Mouse (Mus musculus) heart, embryonic 15.5 days (tissue): ENCODE measurements around the gene Ssna1. TPM values are rescaled to one million over a fixed set of nuclear protein-coding genes. Genes with fewer than 3 reads are reported as not detected.
"Not testable (repeated sequence)": the region's sequence is repeated elsewhere in the genome, so short reads cannot be mapped to it uniquely, and the experiment has no call there.

ENCODE experiments used
- ATAC-seq: fragments of 200-750 bp; cut with Nextera tagmentation; replicated peaks from 2 replicates; pipeline ENCODE4 v1.8.0; 2017; ENCODE audit warnings: low read depth, moderate TSS enrichment; ENCODE audit not compliant: insufficient number of reproducible peaks, insufficient read depth, low FRiP score
- H3K27ac ChIP-seq: fragments of 300-500 bp; sonication (generic); 2 replicates; pipeline ENCODE4 v1.5.1; 2015; ENCODE audit warnings: mild to moderate bottlenecking, inconsistent platforms
- H3K27me3 ChIP-seq: fragments of 300-500 bp; sonication (generic); 2 replicates; pipeline ENCODE4 v1.6.1; 2015; ENCODE audit warnings: inconsistent platforms
- H3K36me3 ChIP-seq: fragments of 300-500 bp; sonication (generic); 2 replicates; pipeline ENCODE4 v1.6.1; 2015; ENCODE audit warnings: mild to moderate bottlenecking, inconsistent platforms
- H3K4me1 ChIP-seq: fragments of 300-500 bp; sonication (generic); replicated peaks from 2 replicates; pipeline ENCODE4 v1.6.1; 2015; ENCODE audit warnings: inconsistent platforms
- H3K4me2 ChIP-seq: fragments of 300-500 bp; sonication (generic); 2 replicates; pipeline ENCODE4 v1.6.1; 2015; ENCODE audit warnings: inconsistent platforms, mild to moderate bottlenecking, moderate library complexity
- H3K4me3 ChIP-seq: fragments of 300-500 bp; sonication (generic); 2 replicates; pipeline ENCODE4 v1.5.1; 2015; ENCODE audit warnings: mild to moderate bottlenecking, inconsistent platforms
- H3K9ac ChIP-seq: fragments of 300-500 bp; sonication (generic); 2 replicates; pipeline ENCODE4 v1.6.1; 2015; ENCODE audit warnings: mild to moderate bottlenecking, inconsistent platforms
- H3K9me3 ChIP-seq: fragments of 300-500 bp; sonication (generic); replicated peaks from 2 replicates; pipeline ENCODE4 v1.6.1; 2016; ENCODE audit warnings: inconsistent platforms
- WGBS: fragments of 180-500 bp; shearing (Covaris S2); methylation state at CpG from one replicate; pipeline ENCODE4 v1.1.7; 2015; ENCODE audit warnings: mixed read lengths; 5-methylcytosine and 5-hydroxymethylcytosine counted together
- polyA plus RNA-seq: library from polyadenylated mRNA; unstranded; fragments of >200 nt; fragmentation: Nextera tagmentation; extraction: Ambion mirVana; gene quantifications from 2 replicates; pipeline ENCODE4 v1.2.1, GENCODE M21; 2015

Gene Ssna1
- polyA plus RNA-seq, 1 experiment from 2014 or later, result 137 TPM

DNA sequence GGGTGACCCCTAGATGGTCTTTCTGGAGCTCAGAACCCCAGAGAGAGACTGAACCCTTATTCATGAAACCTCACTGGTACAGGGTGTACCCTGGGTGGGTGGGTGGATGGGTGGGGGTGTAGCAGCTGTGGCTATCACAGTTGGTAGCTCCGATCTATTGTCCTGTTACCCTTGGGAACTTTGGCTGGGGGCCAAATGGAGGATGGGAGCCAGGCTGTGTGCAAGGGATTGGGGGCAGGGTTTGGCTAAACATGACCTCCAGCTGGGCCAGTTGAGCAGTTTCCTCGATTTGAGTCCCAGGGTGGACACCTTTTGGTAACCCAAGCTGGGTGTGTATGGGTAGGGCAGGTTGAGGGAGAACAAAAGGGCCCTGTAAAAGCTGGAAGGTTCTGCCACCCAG, 5.5 kb downstream of the Ssna1 start:
- 0 out of 2 replicates have a peak overlapping the region, but pooled peaks have one; percentile 31 for H3K4me2 ChIP-seq
- H3K36me3 ChIP-seq, result peaks cover 16% of the 10 kb centered on the region; the same call in 1 of the 2 replicates
- H3K27ac ChIP-seq, result no peak overlapping the region
- no peak for ATAC-seq
- no peak overlapping the region for H3K9ac ChIP-seq
- H3K4me1 ChIP-seq, result peaks cover 61% of the 10 kb centered on the region
- no peak overlapping the region for H3K4me3 ChIP-seq
- WGBS, result 26% methylated on average over 2 of the region's 2 CpGs
- no peaks in the 10 kb centered on the region for H3K9me3 ChIP-seq
- peaks cover 15% of the 10 kb centered on the region for H3K27me3 ChIP-seq

GRCm38 (mm10) chr2:25265897-25266656, 6.2 kb downstream of the Ssna1 start:
- Histone ChIP-seq H3K27ac (no peak overlapping the region), H3K27me3 (peaks cover 15% of the 10 kb centered on the region), H3K9ac (no peak overlapping the region), H3K9me3 (no peaks in the 10 kb centered on the region), H3K4me2 (peak overlapping the region; percentile 31), H3K4me3 (no peak overlapping the region), H3K36me3 (peaks cover 16% of the 10 kb centered on the region; the same call in 1 of the 2 replicates), H3K4me1 (peaks cover 55% of the 10 kb centered on the region)
- WGBS, result 56% methylated on average over 6 of the region's 6 CpGs
- ATAC-seq, result no peak

- no peak overlapping the region for H3K4me3 ChIP-seq
- H3K4me1 ChIP-seq, result peaks cover 50% of the 10 kb centered on the region
- H3K27me3 ChIP-seq, result peaks cover 15% of the 10 kb centered on the region
- H3K4me2 ChIP-seq, result no peak overlapping the region
- no peaks in the 10 kb centered on the region for H3K9me3 ChIP-seq
- H3K9ac ChIP-seq, result no peak overlapping the region
- WGBS, result 63% methylated on average over 3 of the region's 3 CpGs
- H3K36me3 ChIP-seq, result peaks cover 7% of the 10 kb centered on the region; the same call in 1 of the 2 replicates
- H3K27ac ChIP-seq, result no peak overlapping the region
- no peak for ATAC-seq
Observed at GRCm38 (mm10) chr2:25264851-25265250, 7.4 kb downstream of the Ssna1 start.

DNA sequence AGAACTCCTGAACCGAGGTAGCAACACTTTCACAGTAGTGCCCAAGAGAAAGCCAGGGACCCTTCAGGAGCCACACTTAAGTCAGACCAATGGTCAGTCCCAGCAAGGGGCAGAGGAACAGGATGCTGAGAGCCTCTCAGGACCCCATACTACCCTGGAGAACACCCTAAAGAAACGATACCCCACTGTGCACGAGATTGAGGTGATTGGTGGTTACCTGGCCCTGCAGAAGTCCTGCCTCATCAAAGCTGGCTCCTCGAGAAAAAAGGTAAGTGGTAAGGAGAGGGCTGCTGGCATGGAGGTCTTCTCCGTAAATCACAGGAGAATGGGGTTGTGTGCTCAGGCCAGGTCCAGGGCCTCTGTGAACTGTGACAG, 8.0 kb downstream of the Ssna1 start:
- 75% methylated on average over 5 of the region's 5 CpGs for WGBS
- Histone ChIP-seq H3K4me2 (peak overlapping the region; percentile 100), H3K4me3 (no peak overlapping the region)

GRCm38 (mm10) chr2:25263623-25264285, 8.5 kb downstream of the Ssna1 start:
- 20% methylated on average over 12 of the region's 12 CpGs for WGBS
- Histone ChIP-seq H3K36me3 (no peaks in the 10 kb centered on the region), H3K4me1 (peaks cover 50% of the 10 kb centered on the region), H3K9ac (peak overlapping the region; percentile 67), H3K27me3 (peaks cover 15% of the 10 kb centered on the region), H3K9me3 (no peaks in the 10 kb centered on the region), H3K4me2 (peak overlapping the region; percentile 100), H3K4me3 (peak overlapping the region; percentile 91), H3K27ac (no peak overlapping the region)
- no peak for ATAC-seq

More for the DNA sequence above, 8.0 kb downstream of the Ssna1 start:
- peaks cover 15% of the 10 kb centered on the region for H3K27me3 ChIP-seq
- no peak for ATAC-seq
- H3K4me1 ChIP-seq, result peaks cover 50% of the 10 kb centered on the region
- H3K36me3 ChIP-seq, result peaks cover 1% of the 10 kb centered on the region; the same call in 1 of the 2 replicates
- no peak overlapping the region for H3K27ac ChIP-seq
- no peaks in the 10 kb centered on the region for H3K9me3 ChIP-seq
- peak overlapping the region; percentile 67; the same call in 1 of the 2 replicates for H3K9ac ChIP-seq

DNA sequence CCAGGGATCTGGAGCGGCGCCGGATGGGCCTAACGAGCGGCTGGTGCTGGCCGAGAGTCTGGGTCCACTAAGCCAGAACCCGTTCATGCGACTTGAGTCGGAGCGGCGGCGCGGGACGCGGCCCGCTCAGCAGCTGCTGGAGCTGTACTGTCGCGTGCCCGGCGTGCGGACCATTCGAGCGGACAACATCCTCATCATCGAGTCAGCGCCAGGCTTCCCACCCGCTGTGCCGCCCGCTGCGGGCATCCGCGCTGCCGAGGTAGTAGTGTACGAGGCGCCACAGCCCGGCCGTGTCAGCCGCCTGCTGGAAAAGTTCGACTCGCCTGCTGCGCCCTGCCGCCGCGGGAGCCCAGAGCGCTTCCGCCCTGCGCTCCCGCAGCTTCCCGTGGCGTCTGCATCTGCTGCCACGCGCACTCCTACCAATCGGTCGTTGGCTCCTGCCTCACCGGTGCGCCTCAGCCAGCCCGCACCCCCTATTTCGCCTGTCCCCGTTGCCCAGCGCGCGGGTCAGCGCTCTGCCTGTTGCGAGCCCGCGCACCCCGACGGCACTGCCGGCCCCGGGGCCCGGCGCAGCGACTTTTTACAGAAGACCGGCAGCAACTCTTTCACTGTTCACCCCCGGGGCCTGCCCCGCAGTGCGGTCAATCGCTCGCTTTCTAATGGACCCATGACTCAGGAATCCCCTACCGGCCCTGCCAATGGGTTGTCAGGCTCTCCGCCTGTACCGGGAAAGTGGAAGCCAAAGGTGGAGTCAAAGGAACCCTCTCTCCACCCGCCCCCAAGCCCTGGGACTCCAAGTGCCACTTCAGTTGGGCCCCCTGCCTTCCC, 9.2 kb downstream of the Ssna1 start:
- Histone ChIP-seq H3K4me2 (peak overlapping the region; percentile 100), H3K27ac (peak overlapping the region; percentile 44; the same call in 1 of the 2 replicates), H3K9me3 (no peaks in the 10 kb centered on the region), H3K4me1 (peaks cover 50% of the 10 kb centered on the region), H3K27me3 (peaks cover 15% of the 10 kb centered on the region), H3K9ac (peak overlapping the region; percentile 67), H3K36me3 (no peaks in the 10 kb centered on the region), H3K4me3 (peak overlapping the region; percentile 91)
- under 1% methylated on average over 82 of the region's 82 CpGs for WGBS
- ATAC-seq, result peak; percentile 18

- ATAC-seq, result peak; percentile 98
- H3K4me3 ChIP-seq, result peak within 1 kb of the TSS; percentile 91
- under 1% methylated on average over 39 of the region's 39 CpGs for WGBS
- no peaks in the 10 kb centered on the region for H3K9me3 ChIP-seq
- H3K4me2 ChIP-seq, result peak within 1 kb of the TSS; percentile 100
- H3K9ac ChIP-seq, result peak within 1 kb of the TSS; percentile 67
- H3K27me3 ChIP-seq, result peaks cover 15% of the 10 kb centered on the region
- H3K4me1 ChIP-seq, result peaks cover 46% of the 10 kb centered on the region
- no peaks in the 10 kb centered on the region for H3K36me3 ChIP-seq
- H3K27ac ChIP-seq, result peak within 1 kb of the TSS; percentile 46
Observed at GRCm38 (mm10) chr2:25262291-25262767, 9.9 kb downstream of the Ssna1 start, which contains the start of gene Tprn. Tprn (plus strand) TSS chr2:25262618.

DNA sequence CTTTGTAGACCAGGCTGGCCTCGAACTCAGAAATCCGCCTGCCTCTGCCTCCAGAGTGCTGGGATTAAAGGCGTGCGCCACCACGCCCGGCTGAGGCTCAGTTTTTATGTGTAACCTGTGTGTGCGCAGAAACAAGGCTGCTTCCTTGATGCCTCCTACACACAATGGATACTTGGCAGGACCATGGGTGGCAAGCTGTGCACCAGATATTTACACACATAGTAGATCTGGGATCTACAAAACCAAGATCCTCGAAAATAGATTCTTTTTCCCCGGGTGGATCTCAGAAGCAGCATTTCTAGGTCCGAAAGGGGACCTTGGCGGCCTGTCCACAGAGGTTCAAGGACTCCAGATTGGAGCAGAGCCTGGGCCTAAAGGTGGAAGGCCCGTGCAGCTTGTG, 10.4 kb downstream of the Ssna1 start:
- WGBS, result 41% methylated on average over 12 of the region's 12 CpGs
- Histone ChIP-seq H3K9me3 (no peaks in the 10 kb centered on the region), H3K27me3 (peaks cover 15% of the 10 kb centered on the region), H3K4me2 (peak overlapping the region; percentile 100), H3K36me3 (no peaks in the 10 kb centered on the region), H3K9ac (peak overlapping the region; percentile 37; the same call in 1 of the 2 replicates), H3K4me1 (peaks cover 42% of the 10 kb centered on the region), H3K27ac (peak overlapping the region; percentile 46), H3K4me3 (peak overlapping the region; percentile 91)
- ATAC-seq, result no peak

DNA sequence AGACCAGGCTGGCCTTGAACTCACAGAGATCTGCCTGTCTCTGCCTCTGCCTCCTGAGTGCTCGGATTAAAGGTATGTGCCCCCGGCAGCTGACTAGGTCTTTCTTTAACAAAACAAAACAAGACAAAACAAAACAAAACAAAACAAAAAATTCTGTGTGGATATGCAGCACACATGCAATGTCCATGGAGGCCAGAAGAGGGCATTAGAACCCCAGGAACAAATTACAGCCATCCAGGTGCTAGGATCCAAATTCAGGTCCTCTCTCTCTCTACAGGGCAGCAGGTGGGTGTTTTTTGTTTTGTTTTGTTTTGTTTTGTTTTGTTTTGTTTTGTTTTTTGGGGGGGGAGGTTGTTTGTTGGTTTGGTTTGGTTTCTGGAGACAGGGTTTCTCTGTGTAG, 13.4 kb downstream of the Ssna1 start:
- no peak overlapping the region for H3K27ac ChIP-seq
- H3K9me3 ChIP-seq, result no peaks in the 10 kb centered on the region
- H3K36me3 ChIP-seq, result no peaks in the 10 kb centered on the region
- H3K4me3 ChIP-seq, result no peak overlapping the region
- no peak for ATAC-seq
- no peak overlapping the region for H3K4me2 ChIP-seq
- no peak overlapping the region for H3K9ac ChIP-seq
- peaks cover 8% of the 10 kb centered on the region for H3K27me3 ChIP-seq
- peaks cover 32% of the 10 kb centered on the region for H3K4me1 ChIP-seq
- WGBS, result 66% methylated on average over 2 of the region's 2 CpGs

DNA sequence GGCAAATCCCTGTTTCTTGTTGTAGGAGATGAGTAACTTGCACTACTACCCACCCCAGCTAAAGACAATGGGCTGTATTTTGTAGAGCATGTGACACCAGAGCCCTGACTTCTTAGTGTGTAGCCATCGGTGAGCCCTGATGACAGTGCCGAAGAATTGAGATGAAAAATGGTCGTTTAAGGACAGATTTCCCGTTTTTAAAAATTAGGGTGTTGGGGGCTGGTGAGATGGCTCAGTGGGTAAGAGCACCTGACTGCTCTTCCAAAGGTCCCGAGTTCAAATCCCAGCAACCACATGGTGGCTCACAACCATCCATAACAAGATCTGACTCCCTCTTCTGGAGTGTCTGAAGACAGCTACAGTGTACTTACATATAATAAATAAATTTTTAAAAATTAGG, 15.0 kb downstream of the Ssna1 start:
- H3K27me3 ChIP-seq, H3K27ac ChIP-seq, H3K9ac ChIP-seq, H3K9me3 ChIP-seq, ATAC-seq, H3K4me2 ChIP-seq, H3K36me3 ChIP-seq, H3K4me3 ChIP-seq: not testable (repeated sequence)
- WGBS, result 86% methylated on average over 5 of the region's 5 CpGs
- peaks cover 20% of the 10 kb centered on the region for H3K4me1 ChIP-seq
